Mouse (Mus musculus): ENCODE measurements around the gene Tsr3.

The Tsr3 gene

GRCm38 (mm10) chr17:25244239-25244638, 4.3 kb downstream of the Tsr3 start:
- no peak for DNase-seq

- DNase-seq = no peak
Measured at GRCm38 (mm10) chr17:25248033-25248750, 8.2 kb downstream of the Tsr3 start.

GRCm38 (mm10) chr17:25250181-25250835, 10.3 kb downstream of the Tsr3 start:
- DNase-seq = no peak

- DNase-seq = no peak
Measured at GRCm38 (mm10) chr17:25252643-25253042, 12.7 kb downstream of the Tsr3 start.

- no peak for DNase-seq
Measured at GRCm38 (mm10) chr17:25253760-25254159, 13.8 kb downstream of the Tsr3 start.

GRCm38 (mm10) chr17:25255110-25255509, 15.1 kb downstream of the Tsr3 start:
- DNase-seq = no peak

- no peak for DNase-seq
Measured at GRCm38 (mm10) chr17:25256140-25256754, 16.3 kb downstream of the Tsr3 start, which contains the start of gene Baiap3. TSS of gene Baiap3 (minus strand) at chr17:25256364.

- DNase-seq = no peak
Measured at GRCm38 (mm10) chr17:25257804-25258261, 17.9 kb downstream of the Tsr3 start.

GRCm38 (mm10) chr17:25264453-25264852, 24.5 kb downstream of the Tsr3 start:
- no peak for DNase-seq

- no peak for DNase-seq
Measured at GRCm38 (mm10) chr17:25270795-25271335, 30.9 kb downstream of the Tsr3 start.

- no peak for DNase-seq
Measured at GRCm38 (mm10) chr17:25272326-25272725, 32.4 kb downstream of the Tsr3 start.

GRCm38 (mm10) chr17:25272951-25273705, 33.2 kb downstream of the Tsr3 start:
- peak; percentile 83 to 84 for DNase-seq

- DNase-seq = peak; percentile 89 to 94
Measured at GRCm38 (mm10) chr17:25273706-25274501, 33.9 kb downstream of the Tsr3 start.

- DNase-seq = no peak
Measured at GRCm38 (mm10) chr17:25274571-25275346, 34.8 kb downstream of the Tsr3 start, which contains the start of gene Ube2i. TSS of gene Ube2i (minus strand) at chr17:25274622.

- no peak for DNase-seq
Measured at GRCm38 (mm10) chr17:25275833-25276232, 35.9 kb downstream of the Tsr3 start.

- peak; percentile 26 to 45 for DNase-seq
Measured at GRCm38 (mm10) chr17:25282133-25282532, 42.2 kb downstream of the Tsr3 start.

- peak; percentile 21 to 66 for DNase-seq
Measured at GRCm38 (mm10) chr17:25285033-25285432, 45.1 kb downstream of the Tsr3 start.

- DNase-seq = peak in 1 of 2 experiments; percentile 53
Measured at GRCm38 (mm10) chr17:25288842-25289241, 48.9 kb downstream of the Tsr3 start.

- DNase-seq = no peak
Measured at GRCm38 (mm10) chr17:25290411-25290810, 50.4 kb downstream of the Tsr3 start.
